Mouse (Mus musculus): ENCODE results near the gene Gm42372.

GRCm38 (mm10) chr7:17015381-17015780 lies 32.5 kb downstream of the Gm42372 start:
- TF ChIP-seq CTCF (IDR thresholded peaks at IDR 0.05; ENCODE audit: low read depth), result no peak; the same call in 1 of the 2 replicates
- no peak for TF ChIP-seq EP300 (IDR thresholded peaks at IDR 0.05; ENCODE audit: low read depth)
